Mouse (Mus musculus) heart, adult 8-10 months (tissue): ENCODE measurements around the gene Myo18a. TPM values are rescaled to one million over a fixed set of nuclear protein-coding genes. Genes with fewer than 3 reads are reported as not detected.
"Not testable (repeated sequence)": the region's sequence is repeated elsewhere in the genome, so short reads cannot be mapped to it uniquely, and the experiment has no call there.

ENCODE experiments used
- DNase-seq: peaks from one replicate; pipeline ENCODE4 v3.0.0; 2022; ENCODE audit warnings: low spot score
- total RNA-seq, 4 experiments: library from RNA; stranded (reverse); gene quantifications; 2 replicates each; pipeline ENCODE4 v1.2.4; 2022

The Myo18a gene
- total RNA-seq = 100 to 1,000 TPM; 256 to 285 (median 277) TPM

DNA sequence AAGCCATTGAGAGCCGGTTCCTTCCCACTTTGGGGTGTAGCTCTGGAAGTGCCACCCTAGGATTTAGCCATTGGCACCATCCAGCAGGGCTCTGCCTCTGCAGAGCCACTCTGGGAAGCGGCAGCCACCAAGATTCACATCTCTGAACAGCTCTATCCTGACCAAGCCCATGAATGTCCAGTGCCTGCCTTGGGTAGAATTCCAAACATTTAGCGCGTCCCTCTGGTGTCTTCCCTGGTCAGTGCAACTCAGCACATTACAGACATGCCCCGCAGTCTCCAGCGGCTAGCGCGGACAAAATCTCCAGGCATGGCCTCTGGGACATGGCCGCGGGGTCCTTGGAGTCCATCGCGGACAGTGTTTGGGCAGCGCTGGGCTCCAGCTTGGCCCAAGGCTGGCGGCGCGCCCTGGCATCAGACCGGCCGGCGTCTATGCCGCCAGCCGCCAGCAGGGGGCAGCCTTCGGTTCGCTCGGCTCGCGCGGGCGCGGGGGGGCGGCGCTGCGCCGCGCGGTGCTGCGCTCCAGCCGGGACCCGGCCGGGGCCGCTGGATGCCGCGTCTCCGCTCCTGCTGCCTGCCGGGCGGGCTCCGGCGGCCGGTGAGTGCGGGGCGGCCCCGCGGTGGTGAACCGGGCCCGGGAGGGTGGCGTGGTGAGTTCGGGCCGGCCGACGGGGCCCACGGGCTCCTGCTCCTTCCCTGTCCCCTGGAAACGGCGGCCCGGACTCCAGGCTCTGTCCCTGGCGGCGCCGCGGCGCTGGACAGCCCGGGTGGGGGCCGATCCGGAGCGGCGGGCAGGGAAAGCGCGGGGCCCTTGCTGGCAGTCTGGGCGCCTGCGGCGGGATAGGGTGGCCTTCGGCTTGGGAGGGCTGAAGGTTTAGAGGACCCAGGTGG, at the start of gene Myo18a:
Myo18a (plus strand) TSS at position 464 of the 890 bp plus-strand sequence.
- peak; percentile 70 for DNase-seq

DNA sequence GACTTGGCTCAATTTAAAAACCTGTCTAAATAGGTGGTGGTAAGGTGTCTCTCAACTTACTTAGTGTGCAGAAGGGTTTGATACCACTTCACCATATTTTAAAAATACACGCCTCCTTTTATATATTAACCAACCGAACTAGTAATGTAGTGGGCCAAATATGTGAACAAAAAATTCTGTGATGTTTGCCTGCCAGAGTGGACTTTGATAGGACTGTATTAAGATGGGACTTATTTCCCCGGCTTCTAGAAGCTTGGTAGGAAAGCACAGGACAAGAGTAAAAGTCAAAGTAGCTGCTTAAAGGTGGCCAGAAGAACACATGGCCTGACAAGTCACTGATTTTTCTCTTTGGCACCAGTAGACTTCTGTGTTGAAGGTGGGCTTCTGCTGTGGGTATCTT, 49.3 kb upstream of the Myo18a start:
- no peak for DNase-seq

DNA sequence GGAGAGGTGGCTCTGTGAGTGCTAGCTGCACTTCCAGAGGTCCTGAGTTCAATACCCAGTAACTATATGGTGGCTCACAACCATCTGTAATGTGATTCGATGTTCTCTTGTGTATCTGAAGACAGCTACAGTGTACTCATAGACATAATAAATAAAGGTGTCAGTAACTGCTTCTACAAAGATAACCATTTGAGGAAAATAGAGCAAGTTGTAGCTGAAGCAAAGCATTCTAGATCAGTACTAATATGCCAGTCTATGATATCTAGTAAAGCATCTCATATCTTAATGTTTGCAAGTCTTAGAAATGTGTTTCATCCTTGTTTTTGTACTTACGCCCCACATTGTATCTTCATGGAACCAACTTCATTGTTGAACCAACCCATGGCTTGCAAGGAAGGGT, 44.0 kb upstream of the Myo18a start:
- DNase-seq = no peak

DNA sequence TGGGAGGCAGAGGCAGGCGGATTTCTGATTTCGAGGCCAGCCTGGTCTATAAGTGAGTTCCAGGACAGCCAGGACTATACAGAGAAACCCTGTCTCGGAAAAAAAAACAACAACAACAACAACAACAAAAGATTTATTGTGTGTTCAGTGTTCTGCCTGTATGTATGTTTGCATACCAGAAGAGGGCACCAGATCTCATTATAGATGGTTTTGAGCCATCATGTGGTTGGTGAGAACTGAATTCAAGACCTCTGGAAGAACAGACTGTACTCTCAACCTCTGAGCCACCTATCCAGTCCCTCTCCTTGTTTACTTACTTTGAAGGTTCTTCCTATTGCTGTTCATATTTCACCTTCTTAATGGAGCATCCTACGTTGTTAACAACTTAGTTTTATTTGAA, 41.7 kb upstream of the Myo18a start:
- DNase-seq = no peak

DNA sequence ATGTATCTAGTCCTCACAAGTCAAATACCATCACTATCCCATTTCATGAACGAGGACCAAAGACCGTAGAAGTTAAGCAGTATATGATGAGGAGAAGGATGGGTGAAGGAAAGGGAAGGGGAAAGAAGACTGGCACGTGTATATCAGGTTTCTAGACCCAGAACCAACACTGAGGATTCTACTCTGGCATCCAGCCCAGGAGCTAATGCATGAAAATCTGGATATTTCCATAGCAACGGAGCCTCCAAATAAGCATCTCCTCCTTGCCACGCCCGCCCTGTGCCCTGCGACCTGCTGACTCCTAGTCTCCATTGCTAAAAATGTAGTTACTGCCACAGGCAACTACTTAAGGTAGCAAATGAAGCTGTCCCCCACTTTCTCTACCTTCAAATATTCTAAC, 38.3 kb upstream of the Myo18a start:
- DNase-seq = no peak

DNA sequence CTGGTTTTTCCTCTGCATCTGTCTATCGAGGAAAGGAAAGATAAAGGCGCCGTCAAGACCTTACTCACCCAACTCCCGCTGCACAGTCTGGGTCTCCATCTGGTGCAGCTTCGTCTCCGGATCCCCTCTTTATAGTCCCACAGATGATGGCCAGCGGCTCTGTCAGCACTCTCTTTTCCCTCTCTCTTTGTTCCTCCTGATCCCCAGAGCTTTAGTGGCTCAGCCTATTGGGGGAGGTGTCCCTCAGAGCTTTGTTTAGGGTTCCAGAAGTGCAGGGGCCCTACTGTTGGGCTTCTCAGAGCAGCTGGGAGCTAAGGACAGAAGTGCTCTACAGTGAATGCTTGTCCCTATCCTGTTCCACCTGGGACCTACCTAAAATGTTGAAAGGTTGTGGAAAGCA, 37.9 kb upstream of the Myo18a start, which contains the start of gene Cryba1:
Cryba1 (minus strand) TSS at position 101 of the 400 bp plus-strand sequence.
- no peak for DNase-seq

DNA sequence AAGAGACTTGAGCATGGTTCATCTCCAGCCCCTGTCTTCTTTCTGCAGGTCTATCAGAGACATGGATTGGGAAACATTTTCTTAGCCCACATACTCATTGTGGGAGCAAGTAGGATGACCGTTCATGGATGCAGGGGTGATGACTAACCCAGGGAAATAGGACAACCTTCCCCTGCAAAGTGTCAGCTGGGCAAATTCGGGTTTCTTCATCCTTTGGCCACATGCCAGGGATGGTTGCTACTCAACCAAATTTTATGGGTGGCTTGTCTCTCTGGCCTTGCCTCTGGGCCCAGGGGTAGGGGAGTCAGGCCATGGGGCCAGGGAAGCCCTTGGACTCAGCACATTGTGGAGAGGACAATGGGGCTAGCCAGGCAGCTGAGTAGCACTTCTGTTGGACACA, 34.5 kb upstream of the Myo18a start:
- DNase-seq = no peak

DNA sequence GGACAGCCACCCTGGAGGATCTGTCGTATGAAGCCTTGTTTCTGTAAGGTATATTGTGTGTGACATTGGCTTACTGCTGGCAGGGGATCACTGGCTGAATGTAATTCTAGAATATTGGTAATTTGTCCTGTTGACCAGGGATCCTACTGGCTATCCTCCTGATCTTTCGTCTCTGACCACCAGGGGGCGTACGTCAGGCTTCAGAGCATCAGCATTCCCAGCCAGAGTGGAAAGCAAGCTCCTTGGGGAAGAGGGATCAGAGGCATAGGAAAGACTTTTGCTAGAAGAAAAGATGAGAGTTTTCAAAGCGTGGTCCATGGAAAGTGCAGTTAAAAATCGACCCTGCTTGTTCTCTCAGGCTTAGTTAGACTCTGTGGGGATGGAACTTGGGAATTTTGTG, 25.8 kb upstream of the Myo18a start:
- peak; percentile 89 for DNase-seq

DNA sequence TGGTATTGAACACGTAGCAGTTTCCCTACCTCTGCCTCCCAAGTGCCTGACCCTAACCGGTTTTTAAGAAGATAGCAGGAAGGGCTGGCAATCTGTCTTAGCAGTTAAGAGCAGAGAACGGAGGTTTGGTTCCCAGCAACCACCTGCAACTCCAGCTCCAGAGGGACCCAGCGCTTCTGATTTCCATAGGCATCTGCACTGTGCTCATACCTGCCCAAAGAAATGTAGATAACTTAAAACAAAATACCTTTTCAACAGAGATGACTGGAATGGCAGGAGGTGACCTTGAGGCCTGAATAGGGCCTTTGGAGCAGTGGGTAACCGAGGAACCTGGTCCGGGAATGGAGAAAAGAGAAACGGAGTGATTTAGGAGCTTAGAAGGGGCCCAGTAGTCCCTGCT, 24.5 kb upstream of the Myo18a start:
- DNase-seq = no peak

DNA sequence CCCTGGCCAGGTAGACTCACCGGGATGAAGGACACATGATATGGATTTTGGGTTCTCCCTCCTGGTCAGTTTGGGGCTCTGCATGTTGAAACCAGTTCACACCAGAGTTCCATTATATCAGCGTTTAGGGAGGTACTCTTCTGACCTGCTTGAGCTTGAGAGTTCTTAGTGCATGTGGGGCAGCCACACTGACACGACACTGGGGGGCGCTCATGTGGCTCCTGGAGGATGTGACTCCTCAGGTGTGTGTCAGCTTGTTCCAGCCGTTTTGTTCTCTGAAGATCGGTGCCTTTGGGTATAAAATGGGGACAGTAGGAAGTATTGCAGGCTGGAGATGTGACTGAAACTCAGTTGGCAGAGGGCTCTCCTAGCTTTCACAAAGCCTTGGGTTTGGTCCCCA, 19.1 kb upstream of the Myo18a start:
- DNase-seq = no peak

DNA sequence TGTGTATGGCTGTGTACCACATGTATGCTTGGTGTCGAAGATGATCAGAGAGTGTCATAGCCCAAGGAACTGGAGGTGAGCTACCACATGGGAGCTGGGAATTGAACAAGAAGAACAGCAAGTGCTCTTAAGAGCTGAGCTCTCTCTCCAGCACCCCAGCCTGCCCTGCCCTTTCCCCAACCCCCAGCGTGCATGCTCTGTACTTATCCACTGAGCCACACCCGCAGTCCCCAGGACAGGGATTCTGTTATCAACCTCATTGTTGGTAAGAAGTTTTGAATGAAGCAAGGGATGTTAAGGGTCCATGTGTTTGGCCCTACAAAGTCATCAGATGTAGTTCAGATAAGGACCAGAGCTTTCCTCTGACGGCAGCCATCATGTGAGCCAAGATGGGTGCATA, 16.4 kb upstream of the Myo18a start:
- DNase-seq = no peak

DNA sequence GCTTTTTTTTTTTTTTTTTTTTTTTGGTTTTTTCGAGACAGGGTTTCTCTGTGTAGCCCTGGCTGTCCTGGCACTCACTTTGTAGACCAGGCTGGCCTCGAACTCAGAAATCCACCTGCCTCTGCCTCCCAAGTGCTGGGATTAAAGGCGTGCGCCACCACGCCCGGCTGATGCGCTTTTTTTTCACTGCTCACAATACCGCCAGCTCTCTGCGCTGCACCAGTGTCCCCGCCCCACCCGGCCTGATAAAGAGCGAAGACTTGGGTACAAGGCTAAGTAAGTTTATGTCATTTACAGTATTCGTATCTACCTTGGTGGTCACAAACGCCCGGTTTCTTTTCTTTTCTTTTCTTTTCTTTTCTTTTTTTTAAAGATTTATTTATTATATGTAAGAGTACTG, 15.9 kb upstream of the Myo18a start:
- DNase-seq = not testable (repeated sequence)

DNA sequence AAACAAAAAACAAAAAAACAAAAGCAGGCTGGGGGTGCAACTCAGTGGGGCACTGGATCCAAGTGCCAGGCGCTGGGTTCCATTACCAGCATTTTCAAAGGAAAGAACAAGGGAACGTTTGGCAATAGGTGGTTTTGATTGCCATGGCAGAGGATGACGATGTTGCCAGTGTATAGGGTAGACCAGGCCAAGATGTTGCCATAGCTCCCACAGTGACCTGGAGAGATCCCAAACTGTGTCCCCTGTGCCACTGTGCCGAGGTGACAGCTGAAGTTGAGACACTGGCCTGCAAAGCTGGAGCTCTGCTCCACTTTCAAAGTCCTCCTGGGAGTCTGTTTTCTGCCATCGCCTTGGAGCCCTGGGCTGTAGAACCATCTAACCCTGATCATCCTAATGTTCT, 14.1 kb upstream of the Myo18a start:
- no peak for DNase-seq

DNA sequence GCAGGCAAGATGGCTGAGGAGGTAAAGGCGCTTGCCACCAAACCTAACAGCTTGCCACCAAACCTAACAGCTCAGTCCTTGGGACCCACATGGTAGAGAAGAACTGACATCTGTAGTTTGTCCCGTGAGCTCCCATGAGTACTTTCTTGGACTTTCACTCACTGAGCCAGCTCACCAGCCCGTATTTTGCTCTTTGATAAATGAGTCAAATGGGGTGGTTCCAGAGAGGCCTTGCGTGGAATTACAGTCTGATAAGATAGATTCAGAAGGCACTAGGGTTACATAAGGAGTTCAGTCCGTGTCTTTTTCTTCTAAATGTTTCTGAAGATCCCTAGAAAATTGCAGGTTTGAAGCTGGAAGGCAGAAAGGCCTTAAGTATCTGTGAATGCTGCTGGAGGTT, 10.5 kb upstream of the Myo18a start:
- no peak for DNase-seq

DNA sequence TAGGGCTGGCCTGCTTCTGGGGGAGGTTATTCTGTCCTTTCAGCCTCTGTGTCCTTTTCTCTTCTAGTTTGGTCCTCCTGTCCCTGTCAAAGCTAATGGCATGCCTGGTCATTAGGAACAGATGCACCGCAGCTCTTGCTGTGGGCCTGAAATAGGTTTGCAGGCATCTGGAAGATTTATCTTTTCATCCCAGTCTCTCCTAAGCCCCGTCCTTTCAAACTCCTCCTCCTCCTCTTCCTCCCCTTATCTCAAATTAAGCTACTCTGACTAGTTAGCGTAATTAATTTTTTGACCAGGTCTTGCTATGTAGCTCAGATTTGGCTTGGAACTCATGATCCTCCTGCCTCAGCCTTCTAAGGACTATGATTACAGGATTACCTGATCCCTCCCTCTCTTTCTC, 9.6 kb upstream of the Myo18a start:
- no peak for DNase-seq

DNA sequence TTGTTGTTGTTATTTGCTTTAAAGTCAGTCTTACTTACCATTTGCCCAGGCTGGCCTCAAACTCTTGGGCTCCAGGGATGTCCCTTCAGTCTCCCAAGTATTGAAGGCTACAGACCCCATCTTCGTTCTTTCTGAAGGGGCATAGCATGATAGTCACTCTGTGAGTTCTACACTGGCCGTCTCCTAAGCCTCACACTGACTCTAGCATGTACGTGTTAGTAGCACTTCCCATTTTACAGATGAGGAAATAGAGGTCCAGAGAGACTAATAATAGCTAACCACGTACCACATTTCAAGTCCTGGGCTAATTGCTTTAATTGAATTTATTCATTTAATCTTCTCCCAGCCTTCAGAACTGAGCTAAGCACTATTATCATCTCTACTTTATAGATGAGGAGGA, 3.0 kb upstream of the Myo18a start:
- DNase-seq = no peak

DNA sequence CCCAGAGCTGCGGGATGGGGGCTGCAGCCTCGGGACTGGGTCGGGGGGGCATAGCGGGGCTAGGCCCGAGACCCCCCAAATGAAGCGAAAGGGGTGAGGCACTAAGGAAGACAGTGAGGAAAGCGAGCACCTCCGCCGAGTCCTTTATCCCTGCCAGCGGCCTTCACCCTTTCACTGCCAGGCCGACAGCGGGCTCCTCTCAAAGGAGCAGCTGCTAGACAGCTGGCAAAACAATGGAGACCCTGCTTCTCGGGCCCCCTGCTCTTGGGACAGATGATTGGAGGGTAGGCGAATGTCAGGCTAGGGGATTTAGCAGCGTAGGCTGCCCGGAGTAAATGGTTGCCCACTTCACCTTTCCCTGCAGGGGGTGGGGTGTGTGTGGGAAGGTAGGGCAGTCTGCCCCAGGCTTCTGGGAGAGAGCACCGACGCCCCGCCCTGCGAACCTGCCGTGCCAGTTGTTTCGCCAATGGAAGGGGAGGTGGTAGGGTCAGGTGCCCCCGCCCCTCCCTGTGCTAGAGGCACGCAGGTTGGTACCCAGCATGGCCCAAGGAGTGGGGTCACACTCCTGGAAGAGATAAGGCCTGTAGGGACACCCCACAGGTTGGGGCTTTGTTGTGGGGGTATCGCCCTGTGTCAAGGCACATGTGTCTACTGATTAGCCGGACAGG, 761 bp downstream of the Myo18a start:
- no peak for DNase-seq

DNA sequence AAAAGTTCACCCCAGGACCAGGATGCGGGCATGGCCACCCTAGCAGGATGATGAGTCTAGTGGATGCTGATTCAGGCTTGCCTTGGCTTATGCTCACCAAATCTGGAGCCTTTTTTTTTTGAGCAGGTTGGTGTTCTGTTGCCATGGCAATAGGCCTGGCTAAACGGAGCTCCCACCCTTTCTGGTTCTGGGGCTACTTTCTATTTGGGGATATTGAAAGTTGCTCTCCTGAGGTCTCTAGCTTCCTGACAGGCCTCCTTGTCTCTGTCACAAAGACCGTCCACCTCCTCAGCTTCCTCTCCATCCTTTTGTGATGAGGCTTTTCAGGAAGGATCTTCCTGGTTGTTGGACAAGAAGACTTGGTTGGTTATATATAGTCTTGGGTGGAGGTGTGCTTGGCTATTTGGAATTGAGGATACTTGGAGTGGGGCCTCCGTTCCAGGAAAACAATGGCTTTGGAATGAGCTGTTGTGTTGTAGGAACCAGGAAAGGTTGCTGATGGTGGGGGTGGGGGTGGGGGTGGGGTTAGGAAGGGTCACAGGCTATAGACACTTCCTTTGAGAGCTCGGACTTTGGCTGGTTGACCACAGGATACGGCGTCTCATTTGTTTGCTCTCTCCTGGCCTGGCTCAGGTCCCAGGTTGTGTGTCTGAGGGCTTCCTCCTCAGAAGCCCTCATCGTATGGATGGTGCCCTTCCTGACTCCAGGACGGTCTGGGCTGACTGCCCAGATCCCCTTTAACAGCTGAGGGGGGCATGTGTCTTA, 1.8 kb downstream of the Myo18a start:
- DNase-seq = peak; percentile 79

DNA sequence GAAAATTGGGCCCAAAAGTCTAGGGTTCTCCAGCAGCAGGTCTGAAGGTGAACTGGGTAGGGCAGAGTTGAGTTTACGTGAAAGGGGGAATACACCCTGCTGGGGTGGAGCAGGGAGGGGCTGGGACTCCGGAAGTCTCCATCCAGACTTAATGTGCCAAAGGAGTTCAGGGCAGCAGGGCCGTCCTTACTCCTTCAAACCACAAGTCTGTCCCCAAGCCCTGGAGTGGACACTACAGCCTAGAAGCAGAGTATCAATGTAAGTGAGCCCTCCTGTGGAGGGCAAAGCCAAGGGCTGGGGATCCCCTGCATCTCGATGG, 2.4 kb downstream of the Myo18a start:
- DNase-seq = peak; percentile 28

DNA sequence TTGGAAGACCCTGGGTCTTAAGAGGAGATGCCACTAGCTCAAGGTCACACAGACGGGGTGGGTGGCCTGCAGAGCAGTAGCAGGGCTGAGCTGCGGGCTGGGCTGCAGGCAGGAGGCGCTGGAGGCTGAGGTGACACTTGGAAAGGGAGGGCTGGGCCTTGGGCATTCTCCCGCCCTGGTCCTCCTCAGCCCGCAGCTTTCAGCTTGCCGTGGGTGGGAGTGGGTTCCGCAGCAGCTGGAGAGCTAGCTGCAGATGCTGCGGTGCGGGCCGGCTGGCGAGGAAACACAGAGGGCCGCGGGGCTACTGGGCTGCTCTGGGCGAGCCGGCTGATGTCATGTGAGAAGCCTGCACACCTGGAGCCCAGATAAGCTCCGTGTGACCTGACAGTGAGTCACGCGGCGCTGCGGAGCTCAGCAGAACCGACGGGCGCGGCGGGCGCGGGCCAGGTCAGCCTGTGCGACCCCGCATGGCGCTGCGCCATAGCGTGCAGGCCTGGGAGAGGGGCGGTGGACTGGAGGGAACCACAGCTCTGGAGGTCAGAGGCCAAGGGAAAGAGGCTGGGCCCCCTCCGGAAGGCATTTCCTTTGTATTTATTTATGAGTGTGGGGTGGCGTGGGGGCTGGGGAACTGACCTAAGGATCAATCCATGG, 3.4 kb downstream of the Myo18a start:
- no peak for DNase-seq

DNA sequence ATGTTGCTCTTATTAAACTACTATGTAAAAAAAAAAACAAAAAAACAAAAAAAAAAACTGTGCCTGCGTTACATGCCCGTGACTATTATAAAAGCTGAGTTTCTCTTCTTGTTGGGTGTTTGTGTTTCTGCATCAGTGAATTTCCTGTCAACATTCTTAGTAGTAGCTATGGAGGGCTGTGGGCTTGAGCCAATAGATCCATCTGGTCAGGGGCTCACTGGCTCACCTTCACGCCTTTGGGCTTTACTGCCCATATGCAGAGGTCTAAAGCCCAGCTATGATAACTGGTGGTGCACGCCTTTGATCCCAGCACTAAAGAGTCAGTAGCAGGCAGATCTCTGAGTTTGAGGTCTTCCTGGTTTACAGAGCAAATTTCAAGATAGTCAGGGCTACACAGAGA, 6.5 kb downstream of the Myo18a start:
- no peak for DNase-seq

DNA sequence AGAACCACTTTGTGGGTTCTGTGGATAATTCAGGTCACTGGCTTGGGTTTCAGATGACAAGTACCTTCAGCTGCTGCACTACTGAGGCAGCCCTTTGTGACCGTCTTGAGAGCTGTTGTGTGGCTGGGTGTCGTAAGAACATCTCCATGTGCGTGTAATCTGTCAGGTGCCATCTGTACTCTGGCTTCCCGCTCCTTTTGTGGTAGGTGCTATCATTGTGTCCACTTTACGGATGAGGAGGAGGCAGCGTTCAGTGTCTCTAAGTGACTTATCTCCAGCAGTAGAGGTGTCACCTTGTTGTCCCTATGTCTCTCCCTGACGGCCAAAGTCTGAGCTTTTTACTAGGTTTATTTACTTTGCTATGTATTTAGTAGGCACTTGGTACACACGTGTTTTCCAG, 7.3 kb downstream of the Myo18a start:
- DNase-seq = no peak
